Mouse (Mus musculus) bone marrow macrophage, adult 2 months (primary cell): ENCODE results near the gene Frmd8.

Source experiments
- CTCF ChIP-seq: IDR thresholded peaks from 2 replicates; pipeline ENCODE4 v1.5.1; 2012; ENCODE audit warnings: low read depth, mild to moderate bottlenecking, low read length, moderate library complexity
- POLR2A ChIP-seq: IDR thresholded peaks from 2 replicates; pipeline ENCODE4 v1.6.1; 2012; ENCODE audit warnings: mild to moderate bottlenecking, low read depth, low read length, borderline replicate concordance

DNA sequence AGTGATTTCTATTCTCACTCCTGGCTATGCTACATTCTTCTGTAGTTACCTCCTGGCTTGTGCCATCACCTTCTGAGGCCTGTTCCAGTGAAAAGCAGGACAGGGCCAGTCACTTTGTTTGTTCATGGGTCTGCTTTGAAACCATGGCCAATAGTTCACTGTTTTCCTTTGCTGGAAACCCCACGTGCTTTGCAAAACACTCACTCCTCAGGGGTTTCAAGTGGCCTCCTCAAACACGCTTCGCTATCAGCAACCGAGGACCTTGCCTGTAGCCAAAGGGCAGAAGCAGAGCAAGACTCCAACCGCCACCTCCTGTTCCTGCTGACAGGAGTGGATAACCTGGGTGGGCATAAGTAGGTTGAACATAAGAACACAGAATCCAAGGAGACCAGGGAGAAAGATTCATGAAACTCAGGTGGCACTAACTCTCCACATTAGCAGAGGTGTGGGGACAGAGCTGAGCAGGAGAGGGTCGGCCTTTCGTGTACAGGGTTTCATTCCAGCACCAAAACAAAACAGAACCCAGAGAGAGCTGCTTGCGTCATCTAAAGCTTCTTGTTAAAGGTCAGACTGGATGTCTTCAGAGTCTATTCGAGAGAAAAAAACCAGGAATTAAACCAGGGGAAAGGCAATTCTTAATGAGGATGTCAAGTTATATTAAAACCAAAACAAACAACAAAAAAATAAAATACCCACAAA, 47.5 kb downstream of the Frmd8 start:
- TF ChIP-seq CTCF (no peak), POLR2A (no peak)
